In genomic region chr10:43490034-43490433, GRCm38 (mm10) we compare ENCODE assay signal across 15 mouse cellular contexts. TPM values are rescaled to one million over a fixed set of nuclear protein-coding genes. Genes with fewer than 3 reads are reported as not detected.
DNase-seq lines count a peak whose midpoint lies in the region; TF ChIP-seq lines count a peak whose summit lies in the region.
"Had no signal": no experiment of that assay in that cellular context is flagged by ENCODE, and none has a peak within 500 bp of the region (broad histone marks: within the 10 kb centered on the region; RNA-seq: fewer than 3 reads in every experiment).

No protein-coding gene starts in this region.

- H3K9me3 ChIP-seq in E14TG2a.4 (ENCODE audit: low read length) = no peaks in the 10 kb centered on the region
- H3K9me3 ChIP-seq in limb, embryonic 10.5 days (replicated peaks) = no peaks in the 10 kb centered on the region
- H3K9me3 ChIP-seq: embryonic facial prominence, embryonic 13.5 days; hindbrain, embryonic 15.5 days had no signal

- peak; percentile 89 for DNase-seq in heart, adult 11 months
- DNase-seq in heart, adult 18-20 months = no peak
- DNase-seq in kidney, adult 2 months = no peak
- DNase-seq in kidney, postnatal 36 days = no peak
- no peak for DNase-seq in limb, embryonic 10.5 days (ENCODE audit: low spot score)
- DNase-seq in cerebellum, adult 11-12 months = no peak
- DNase-seq in layer of hippocampus, adult 9-11 months = no peak
- DNase-seq: adrenal gland, postnatal 36 days; cerebellum, postnatal 36 days; gastrocnemius, postnatal 14 days had no signal

- no peak for TF ChIP-seq CTCF in kidney, adult 2 months (conservative IDR thresholded peaks at IDR 0.05; ENCODE audit: insufficient read depth, insufficient read length, low read depth, low read length)
- TF ChIP-seq CTCF in E14TG2a.4 (conservative IDR thresholded peaks at IDR 0.05; ENCODE audit: low read length) = no peak

- H3K27me3 ChIP-seq in kidney, adult 2 months (replicated peaks; ENCODE audit: control insufficient read depth, insufficient read depth, low read length) = no peaks in the 10 kb centered on the region
- no peaks in the 10 kb centered on the region for H3K27me3 ChIP-seq in E14TG2a.4 (ENCODE audit: insufficient read depth, low read length)
- H3K27me3 ChIP-seq in limb, embryonic 10.5 days (ENCODE audit: low read depth, poor library complexity, severe bottlenecking) = no peaks in the 10 kb centered on the region
- H3K27me3 ChIP-seq: embryonic facial prominence, embryonic 13.5 days; hindbrain, embryonic 15.5 days had no signal

- no peaks in the 10 kb centered on the region for H3K36me3 ChIP-seq in kidney, adult 2 months (ENCODE audit: control insufficient read depth, insufficient read depth, low read length)
- H3K36me3 ChIP-seq in E14TG2a.4 (ENCODE audit: insufficient read depth, low read length) = peaks cover 32% of the 10 kb centered on the region
- peaks cover 33% of the 10 kb centered on the region for H3K36me3 ChIP-seq in limb, embryonic 10.5 days

- H3K4me1 ChIP-seq in kidney, adult 2 months (ENCODE audit: control insufficient read depth, insufficient read depth, low read length) = peaks cover 25% of the 10 kb centered on the region
- H3K4me1 ChIP-seq in E14TG2a.4 (replicated peaks; ENCODE audit: low read depth, low read length) = peaks cover 96% of the 10 kb centered on the region
- peaks cover 36% of the 10 kb centered on the region for H3K4me1 ChIP-seq in limb, embryonic 10.5 days
- H3K4me1 ChIP-seq: hindbrain, embryonic 15.5 days had no signal

- 60% methylated on average over 8 of the region's 8 CpGs for WGBS in kidney, adult 2 months
- WGBS in limb, embryonic 10.5 days = 69% methylated on average over 8 of the region's 8 CpGs

- peak overlapping the region; percentile 70 for H3K27ac ChIP-seq in kidney, adult 2 months (ENCODE audit: insufficient read depth, low read depth, low read length)
- peak overlapping the region; percentile 32; the same call in 1 of the 2 replicates for H3K27ac ChIP-seq in limb, embryonic 10.5 days
- H3K27ac ChIP-seq: embryonic facial prominence, embryonic 13.5 days; hindbrain, embryonic 15.5 days; layer of hippocampus, adult 2 months had no signal

- TF ChIP-seq POLR2A in kidney, adult 2 months (IDR thresholded peaks at IDR 0.05; ENCODE audit: low read depth, low read length) = no peak

- H3K4me3 ChIP-seq in kidney, adult 2 months (ENCODE audit: insufficient read depth, low read depth, low read length) = no peak overlapping the region
- peak overlapping the region; percentile 70 for H3K4me3 ChIP-seq in E14TG2a.4 (replicated peaks; ENCODE audit: low read length)
- H3K4me3 ChIP-seq in limb, embryonic 10.5 days = no peak overlapping the region
- H3K4me3 ChIP-seq: embryonic facial prominence, embryonic 13.5 days; hindbrain, embryonic 15.5 days; layer of hippocampus, adult 2 months had no signal

RNA-seq across cellular contexts. Expression of gene Bend3, which starts 11.4 kb away (rescaled TPM):
- 1 to 10 TPM; 4.0 to 4.2 TPM for total RNA-seq in heart, adult 18-20 months (2021)
- 3.8 TPM in 2 replicates for polyA plus RNA-seq in kidney, adult 2 months (2012; rRNA removed)
- 10.6 and 11.4 TPM in 2 replicates for polyA plus RNA-seq in limb, embryonic 10.5 days (2016; fragmentation: Nextera tagmentation; extraction: Ambion mirVana)

RNA-seq across cellular contexts. Expression of gene Gm9803, which starts 33.9 kb away (rescaled TPM):
- total RNA-seq in heart, adult 18-20 months (2021) = 1 to 10 TPM; 8.0 to 9.8 TPM
- polyA plus RNA-seq in kidney, adult 2 months (2012; rRNA removed) = 74.5 and 91.3 TPM in 2 replicates
- 11.1 and 14.8 TPM in 2 replicates for polyA plus RNA-seq in limb, embryonic 10.5 days (2016; fragmentation: Nextera tagmentation; extraction: Ambion mirVana)
- total RNA-seq: left cerebral cortex, postnatal 10 days had no signal

RNA-seq across cellular contexts. Expression of gene 1700021F05Rik, which starts 50.8 kb away (rescaled TPM):
- total RNA-seq in heart, adult 18-20 months (2021) = 100 to 1,000 TPM; 121 to 126 TPM
- polyA plus RNA-seq in kidney, adult 2 months (2012; rRNA removed) = 13.3 and 19.6 TPM in 2 replicates
- 59.7 and 63.5 TPM in 2 replicates for polyA plus RNA-seq in limb, embryonic 10.5 days (2016; fragmentation: Nextera tagmentation; extraction: Ambion mirVana)
